Mouse (Mus musculus) adrenal gland (tissue): ENCODE measurements around the gene Ldlrad3.

Experiments
- intact Hi-C: fragments of 180-260 bp; cut with DNase I; formaldehyde crosslinking; loops from one replicate; pipeline ENCODE4 v1.15.1; 2025

Ldlrad3 gene

DNA sequence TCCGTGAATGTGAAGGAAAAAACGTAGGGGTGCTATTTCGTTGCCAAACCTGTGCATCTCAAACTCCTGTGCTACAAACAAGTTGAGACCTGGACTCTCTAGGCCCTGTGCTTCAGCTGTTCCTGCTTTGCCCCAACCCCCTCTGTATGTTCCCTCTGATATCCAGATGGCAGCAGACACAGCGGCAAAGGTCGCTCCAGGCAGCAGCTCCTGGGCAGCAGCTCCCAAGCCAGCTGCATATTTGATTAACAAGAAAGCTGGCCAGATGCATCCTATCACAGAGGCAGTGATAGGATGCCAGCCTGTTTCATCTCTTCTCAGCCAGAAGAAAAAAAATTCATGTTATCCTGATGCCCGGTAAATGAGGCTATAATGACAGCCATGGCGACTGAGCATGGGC lies 267.7 kb downstream of the Ldlrad3 start:
- intact Hi-C loops, result no loop called here

GRCm38 (mm10) chr2:101909326-101910080 lies 276.7 kb downstream of the Ldlrad3 start:
- intact Hi-C loops, result loop anchor here (10.0 kb wide), 1 partner anchor 165 kb away; no protein-coding TSS in a partner anchor

DNA sequence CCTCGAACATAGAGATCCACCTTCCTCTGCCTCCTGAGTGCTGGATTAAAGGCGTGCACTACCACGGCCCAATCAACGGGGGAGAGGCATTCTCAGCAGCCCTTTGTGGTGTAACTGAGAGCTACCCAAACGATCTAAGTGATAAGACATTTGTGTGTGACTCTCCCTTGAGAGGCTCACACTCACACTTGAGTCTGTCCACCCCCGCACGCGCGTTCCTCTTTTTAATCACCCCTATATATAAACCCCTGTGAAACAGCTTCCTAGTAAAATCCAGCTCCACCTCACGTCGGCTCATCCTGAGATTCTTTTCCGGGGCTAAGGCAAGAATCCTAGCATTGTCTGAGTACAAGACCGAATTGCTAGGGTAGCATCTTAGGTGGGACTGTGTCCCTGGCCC lies 277.4 kb downstream of the Ldlrad3 start:
- intact Hi-C loops, result loop anchor here (10.0 kb wide), 1 partner anchor 166 kb away; no protein-coding TSS in a partner anchor

DNA sequence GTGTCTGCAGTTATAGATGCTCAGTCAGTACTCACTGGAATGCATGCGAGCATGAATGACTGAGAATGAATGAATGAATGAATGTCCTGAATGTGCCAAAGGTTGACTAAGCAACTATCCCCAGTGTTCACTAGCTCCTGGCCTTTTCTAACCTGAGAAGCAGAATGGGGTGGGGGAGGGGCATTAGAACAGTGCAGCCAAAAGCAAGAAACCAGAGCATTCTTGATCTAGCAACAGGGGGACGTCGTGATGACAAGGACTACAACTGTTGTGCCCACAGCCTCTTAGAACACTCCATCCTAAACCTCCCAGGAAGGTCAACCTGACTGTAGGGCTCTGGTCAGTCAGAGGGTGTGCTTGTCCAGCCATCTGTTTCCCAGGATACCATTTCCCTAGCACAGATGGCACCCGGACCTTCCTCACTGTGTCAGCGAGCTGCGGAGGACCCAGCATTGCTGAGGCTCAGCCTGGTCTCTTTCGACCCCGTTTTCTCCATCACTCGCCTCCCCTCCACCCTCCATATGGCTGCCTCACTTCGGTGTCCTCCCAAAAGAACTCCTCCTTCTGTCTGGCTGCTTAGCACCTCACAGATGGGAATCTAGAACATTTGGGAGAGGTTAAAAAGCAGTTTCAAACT lies 278.7 kb downstream of the Ldlrad3 start:
- intact Hi-C loops, result loop anchor here (10.0 kb wide), 1 partner anchor 167 kb away; no protein-coding TSS in a partner anchor

- intact Hi-C loops, result loop anchor here (10.0 kb wide), 1 partner anchor 168 kb away; no protein-coding TSS in a partner anchor
These were observed 279.9 kb downstream of the Ldlrad3 start for GRCm38 (mm10) chr2:101906379-101906690.

GRCm38 (mm10) chr2:101905534-101906378 lies 280.4 kb downstream of the Ldlrad3 start:
- intact Hi-C loops, result loop anchor here (2.0 to 10.0 kb wide), 2 partner anchors 169 to 547 kb away; partner anchors contain the start of gene Fjx1

GRCm38 (mm10) chr2:101902196-101902595 lies 284.0 kb downstream of the Ldlrad3 start:
- intact Hi-C loops, result loop anchor here (10.0 kb wide), 1 partner anchor 173 kb away; no protein-coding TSS in a partner anchor
